Mouse (Mus musculus): ENCODE measurements at regions not wholly inside any gene's neighbourhood (a gene's known extent, or its start where the extent isn't known, plus 50 kb on each side); places are given as distances from the start of the nearest gene placed in this dataset.

GRCm38 (mm10) chr4:55615808-55616207 is 83.5 kb upstream of the Klf4 start:
- DNase-seq (ENCODE audit: low read depth) = no peak

GRCm38 (mm10) chr4:55613523-55613922 is 81.3 kb upstream of the Klf4 start:
- no peak for DNase-seq (ENCODE audit: low read depth)

GRCm38 (mm10) chr4:55610998-55611397 is 78.7 kb upstream of the Klf4 start:
- DNase-seq (ENCODE audit: low read depth) = no peak

GRCm38 (mm10) chr4:55609214-55609613 is 76.9 kb upstream of the Klf4 start:
- DNase-seq (ENCODE audit: low read depth) = no peak

- DNase-seq (ENCODE audit: low read depth) = no peak
Observed at GRCm38 (mm10) chr4:55605541-55605940, 73.3 kb upstream of the Klf4 start.

GRCm38 (mm10) chr4:55604915-55605314 is 72.6 kb upstream of the Klf4 start:
- no peak for DNase-seq (ENCODE audit: low read depth)

- no peak for DNase-seq (ENCODE audit: low read depth)
Observed at GRCm38 (mm10) chr4:55603821-55604435, 71.7 kb upstream of the Klf4 start.

- no peak for DNase-seq (ENCODE audit: low read depth)
Observed at GRCm38 (mm10) chr4:55595203-55595602, 62.9 kb upstream of the Klf4 start.

- no peak for DNase-seq (ENCODE audit: low read depth)
Observed at GRCm38 (mm10) chr4:55594699-55595098, 62.4 kb upstream of the Klf4 start.

GRCm38 (mm10) chr4:55593132-55593531 is 60.9 kb upstream of the Klf4 start:
- no peak for DNase-seq (ENCODE audit: low read depth)

- DNase-seq (ENCODE audit: low read depth) = no peak
Observed at GRCm38 (mm10) chr4:55586212-55586611, 53.9 kb upstream of the Klf4 start.

GRCm38 (mm10) chr4:55583589-55583988 is 51.3 kb upstream of the Klf4 start:
- no peak for DNase-seq (ENCODE audit: low read depth)
